Mouse (Mus musculus): Measurements from ENCODE around the gene Cyp26c1. TPM values are rescaled to one million over a fixed set of nuclear protein-coding genes. Genes with fewer than 3 reads are reported as not detected.

Gene Cyp26c1
- polyA plus RNA-seq, 1 experiment from 2014 or later, result not detected

- Histone ChIP-seq H3K4me3 (no peak overlapping the region), H3K4me1 (no peaks in the 10 kb centered on the region), H3K36me3 (no peaks in the 10 kb centered on the region), H3K27me3 (replicated peaks) (no peaks in the 10 kb centered on the region), H3K9me3 (no peaks in the 10 kb centered on the region), H3K9ac (no peak overlapping the region), H3K27ac (replicated peaks) (no peak overlapping the region), H3K4me2 (no peak overlapping the region)
- no peak for ATAC-seq (ENCODE audit: extremely low read depth, insufficient number of reproducible peaks, low FRiP score, low TSS enrichment)
- WGBS, result 75% methylated on average over 8 of the region's 8 CpGs
Measured at GRCm38 (mm10) chr19:37735426-37735825, 50.0 kb downstream of the Cyp26c1 start.

- ATAC-seq (ENCODE audit: extremely low read depth, insufficient number of reproducible peaks, low FRiP score, low TSS enrichment), result no peak
- H3K4me1 ChIP-seq, result 0 out of 2 replicates have a peak, but pooled peaks cover 2% of the 10 kb centered on the region
- H3K4me2 ChIP-seq, result no peak overlapping the region
- no peaks in the 10 kb centered on the region for H3K36me3 ChIP-seq
- no peak overlapping the region for H3K27ac ChIP-seq (replicated peaks)
- no peak overlapping the region for H3K9ac ChIP-seq
- no peaks in the 10 kb centered on the region for H3K9me3 ChIP-seq
- H3K4me3 ChIP-seq, result no peak overlapping the region
- 83% methylated on average over 3 of the region's 3 CpGs for WGBS
- no peaks in the 10 kb centered on the region for H3K27me3 ChIP-seq (replicated peaks)
Measured at GRCm38 (mm10) chr19:37738575-37738974, 53.2 kb downstream of the Cyp26c1 start.

GRCm38 (mm10) chr19:37740043-37740442 lies 54.7 kb downstream of the Cyp26c1 start:
- Histone ChIP-seq H3K4me3 (no peak overlapping the region), H3K27me3 (replicated peaks) (no peaks in the 10 kb centered on the region), H3K4me2 (no peak overlapping the region), H3K27ac (replicated peaks) (no peak overlapping the region), H3K4me1 (0 out of 2 replicates have a peak, but pooled peaks cover 2% of the 10 kb centered on the region), H3K9ac (no peak overlapping the region), H3K9me3 (no peaks in the 10 kb centered on the region), H3K36me3 (no peaks in the 10 kb centered on the region)
- no peak for ATAC-seq (ENCODE audit: extremely low read depth, insufficient number of reproducible peaks, low FRiP score, low TSS enrichment)
- 49% methylated on average over 7 of the region's 7 CpGs for whole genome bisulfite sequencing

Other genes starting within 250 kb of the Cyp26c1 start
- 17.2 and 18.1 TPM in 2 replicates for gene Exoc6, start 135.2 kb upstream of the Cyp26c1 start, polyA plus RNA-seq (2015; fragmentation: Nextera tagmentation; extraction: Ambion mirVana)
- 0.78 and 1.5 TPM in 2 replicates for gene Cyp26a1, start 12.2 kb downstream of the Cyp26c1 start, polyA plus RNA-seq (2015; fragmentation: Nextera tagmentation; extraction: Ambion mirVana)